Mouse (Mus musculus) hindbrain, postnatal 0 days (tissue): ENCODE data around the gene Uncx. TPM values are rescaled to one million over a fixed set of nuclear protein-coding genes. Genes with fewer than 3 reads are reported as not detected.
A peak's percentile ranks its signal among the peaks of the same experiment; 100 is the strongest.

Experiments
- ATAC-seq: fragments of 200-750 bp; cut with Nextera tagmentation; 2 replicates; pipeline ENCODE4 v1.8.0; 2017; ENCODE audit warnings: mild to moderate bottlenecking, moderate TSS enrichment, moderate library complexity
- DNase-seq: peaks from one replicate; pipeline ENCODE4 v3.0.0-alpha.2; 2015; ENCODE audit warnings: low spot score
- H3K27ac ChIP-seq: fragments of 300-500 bp; sonication (generic); 2 replicates; pipeline ENCODE4 v1.5.1; 2014; ENCODE audit warnings: mild to moderate bottlenecking
- H3K27me3 ChIP-seq: fragments of 300-500 bp; sonication (generic); 2 replicates; pipeline ENCODE4 v1.6.1; 2014; ENCODE audit warnings: low read length, mixed read lengths; ENCODE audit not compliant: insufficient read depth
- H3K36me3 ChIP-seq: fragments of 300-500 bp; sonication (generic); 2 replicates; pipeline ENCODE4 v1.6.1; 2014; ENCODE audit warnings: low read length, mixed read lengths; ENCODE audit not compliant: insufficient read depth
- H3K4me1 ChIP-seq: fragments of 300-500 bp; sonication (generic); 2 replicates; pipeline ENCODE4 v1.6.1; 2014; ENCODE audit warnings: antibody characterized with exemption, low read length, mixed read lengths; ENCODE audit not compliant: insufficient read depth
- H3K4me2 ChIP-seq: fragments of 300-500 bp; sonication (generic); 2 replicates; pipeline ENCODE4 v1.6.1; 2014; ENCODE audit warnings: low read depth, mild to moderate bottlenecking, low read length, moderate library complexity, mixed read lengths
- H3K4me3 ChIP-seq: fragments of 300-500 bp; sonication (generic); 2 replicates; pipeline ENCODE4 v1.5.1; 2014; ENCODE audit warnings: low read length
- H3K9ac ChIP-seq: fragments of 300-500 bp; sonication (generic); replicated peaks from 2 replicates; pipeline ENCODE4 v1.6.1; 2014; ENCODE audit warnings: mild to moderate bottlenecking, low read length, moderate library complexity, mixed read lengths
- H3K9me3 ChIP-seq: fragments of 300-500 bp; sonication (generic); 2 replicates; pipeline ENCODE4 v1.6.1; 2016; ENCODE audit warnings: low read length, mixed read lengths
- CTCF ChIP-seq: IDR thresholded peaks from 2 replicates; pipeline ENCODE4 v1.5.1; 2016; ENCODE audit warnings: antibody characterized with exemption, control low read depth, low read depth
- WGBS: fragments of 180-500 bp; shearing (Covaris S2); extraction: QIAGEN DNeasy Blood & Tissue Kit; methylation state at CpG from one replicate; pipeline ENCODE4 v1.1.7; 2014; 5-methylcytosine and 5-hydroxymethylcytosine counted together
- polyA plus RNA-seq: library from polyadenylated mRNA; unstranded; fragments of >200 nt; fragmentation: Nextera tagmentation; extraction: Ambion mirVana; gene quantifications from 2 replicates; pipeline ENCODE4 v1.2.1, GENCODE M21; 2015
- total RNA-seq: library from RNA; depleted of rRNA; stranded (reverse); fragments of >200 nt; gene quantifications from 2 replicates; pipeline ENCODE4 v1.2.3, GENCODE M21; 2014

The Uncx gene
- total and polyA plus RNA-seq, 2 experiments from 2014 or later = 30.6 to 31.3 TPM

- no peak overlapping the region for H3K27ac ChIP-seq
- ATAC-seq (no peak), DNase-seq (no peak)
- H3K4me1 ChIP-seq = no peaks in the 10 kb centered on the region
- H3K9ac ChIP-seq = no peak overlapping the region
- H3K4me3 ChIP-seq = no peak overlapping the region
- H3K9me3 ChIP-seq = no peaks in the 10 kb centered on the region
- TF ChIP-seq CTCF = no peak
- peaks cover 14% of the 10 kb centered on the region; the same call in 1 of the 2 replicates for H3K27me3 ChIP-seq
- no peaks in the 10 kb centered on the region for H3K36me3 ChIP-seq
- 62% methylated on average over 7 of the region's 7 CpGs for WGBS
- H3K4me2 ChIP-seq = no peak overlapping the region
Measured at GRCm38 (mm10) chr5:139528851-139529250, 14.4 kb upstream of the Uncx start.

- H3K4me3 ChIP-seq = no peak overlapping the region
- no peak; the same call in 1 of the 2 replicates for TF ChIP-seq CTCF
- ATAC-seq = peak; percentile 63
- no peaks in the 10 kb centered on the region for H3K9me3 ChIP-seq
- H3K4me2 ChIP-seq = no peak overlapping the region
- no peak overlapping the region for H3K9ac ChIP-seq
- peak; percentile 74 for DNase-seq
- peaks cover 34% of the 10 kb centered on the region for H3K27me3 ChIP-seq
- H3K4me1 ChIP-seq = no peaks in the 10 kb centered on the region
- H3K27ac ChIP-seq = peak overlapping the region; percentile 22
- H3K36me3 ChIP-seq = no peaks in the 10 kb centered on the region
- 3% methylated on average over 34 of the region's 34 CpGs for WGBS
Measured at GRCm38 (mm10) chr5:139535386-139535919, 7.8 kb upstream of the Uncx start.

- Histone ChIP-seq H3K36me3 (no peaks in the 10 kb centered on the region), H3K27me3 (peaks cover 34% of the 10 kb centered on the region), H3K4me3 (no peak overlapping the region), H3K4me2 (no peak overlapping the region), H3K4me1 (no peaks in the 10 kb centered on the region), H3K9ac (no peak overlapping the region), H3K9me3 (no peaks in the 10 kb centered on the region), H3K27ac (peak overlapping the region; percentile 22)
- whole genome bisulfite sequencing = 2% methylated on average over 26 of the region's 26 CpGs
- TF ChIP-seq CTCF = peak; percentile 90
- ATAC-seq (peak; percentile 59; the same call in 1 of the 2 replicates), DNase-seq (peak; percentile 91)
Measured at GRCm38 (mm10) chr5:139536211-139536910, 6.9 kb upstream of the Uncx start.

GRCm38 (mm10) chr5:139536911-139537738 lies 6.2 kb upstream of the Uncx start:
- peak overlapping the region; percentile 67 for H3K27ac ChIP-seq
- peaks cover 34% of the 10 kb centered on the region for H3K27me3 ChIP-seq
- no peaks in the 10 kb centered on the region for H3K4me1 ChIP-seq
- no peak overlapping the region for H3K4me2 ChIP-seq
- WGBS = 5% methylated on average over 18 of the region's 18 CpGs
- no peaks in the 10 kb centered on the region for H3K9me3 ChIP-seq
- peak; percentile 46 for DNase-seq
- no peak for TF ChIP-seq CTCF
- H3K9ac ChIP-seq = no peak overlapping the region
- no peak for ATAC-seq
- H3K4me3 ChIP-seq = no peak overlapping the region
- H3K36me3 ChIP-seq = no peaks in the 10 kb centered on the region

- Histone ChIP-seq H3K27me3 (peaks cover 29% of the 10 kb centered on the region), H3K4me2 (no peak overlapping the region)
Measured at GRCm38 (mm10) chr5:139537739-139538135, 5.6 kb upstream of the Uncx start.

GRCm38 (mm10) chr5:139541151-139542042 lies 1.9 kb upstream of the Uncx start:
- Histone ChIP-seq H3K4me3 (peak overlapping the region; percentile 26), H3K4me1 (no peaks in the 10 kb centered on the region), H3K36me3 (no peaks in the 10 kb centered on the region), H3K27me3 (peaks cover 20% of the 10 kb centered on the region; the same call in 1 of the 2 replicates), H3K4me2 (peak overlapping the region; percentile 51), H3K27ac (peak overlapping the region; percentile 87), H3K9ac (peak overlapping the region; percentile 39), H3K9me3 (no peaks in the 10 kb centered on the region)
- DNase-seq = peak; percentile 56
- 4% methylated on average over 43 of the region's 44 CpGs for WGBS
- no peak for TF ChIP-seq CTCF
- ATAC-seq = no peak

More at GRCm38 (mm10) chr5:139537739-139538135, 5.6 kb upstream of the Uncx start:
- ATAC-seq (peak; percentile 51; the same call in 1 of the 2 replicates), DNase-seq (peak; percentile 60)
- Histone ChIP-seq H3K36me3 (no peaks in the 10 kb centered on the region), H3K4me1 (no peaks in the 10 kb centered on the region), H3K9ac (no peak overlapping the region), H3K4me3 (no peak overlapping the region), H3K9me3 (no peaks in the 10 kb centered on the region), H3K27ac (peak overlapping the region; percentile 67)
- no peak for TF ChIP-seq CTCF
- WGBS = 20% methylated on average over 3 of the region's 3 CpGs
